Mouse (Mus musculus): Measurements from ENCODE around the gene Dop1b.

GRCm38 (mm10) chr16:93795391-93795790, 83.7 kb downstream of the Dop1b start:
- TF ChIP-seq CTCF (IDR thresholded peaks at IDR 0.05; ENCODE audit: borderline replicate concordance, insufficient read depth, low read depth, low read length) (no peak), POLR2A (IDR thresholded peaks at IDR 0.05; ENCODE audit: borderline replicate concordance, insufficient read depth, low read length) (no peak)

Data from cerebellum, adult 2 months (tissue).